Mouse (Mus musculus) midbrain, embryonic 13.5 days (tissue): Measurements from ENCODE around the gene Liph. TPM values are rescaled to one million over a fixed set of nuclear protein-coding genes. Genes with fewer than 3 reads are reported as not detected.
"Not testable (repeated sequence)": the region's sequence is repeated elsewhere in the genome, so short reads cannot be mapped to it uniquely, and the experiment has no call there.

Source experiments
- ATAC-seq: fragments of 200-750 bp; cut with Nextera tagmentation; 2 replicates; pipeline ENCODE4 v1.8.0; 2017; ENCODE audit warnings: mild to moderate bottlenecking, moderate TSS enrichment, moderate library complexity
- H3K27ac ChIP-seq: fragments of 300-500 bp; sonication (generic); 2 replicates; pipeline ENCODE4 v1.5.1; 2015; ENCODE audit warnings: inconsistent platforms, mild to moderate bottlenecking, moderate library complexity
- H3K27me3 ChIP-seq: fragments of 300-500 bp; sonication (generic); 2 replicates; pipeline ENCODE4 v1.6.1; 2015; ENCODE audit warnings: mild to moderate bottlenecking, inconsistent platforms
- H3K36me3 ChIP-seq: fragments of 300-500 bp; sonication (generic); 2 replicates; pipeline ENCODE4 v1.6.1; 2015; ENCODE audit warnings: mild to moderate bottlenecking, inconsistent platforms
- H3K4me1 ChIP-seq: fragments of 300-500 bp; sonication (generic); replicated peaks from 2 replicates; pipeline ENCODE4 v1.6.1; 2015; ENCODE audit warnings: inconsistent platforms
- H3K4me2 ChIP-seq: fragments of 300-500 bp; sonication (generic); replicated peaks from 2 replicates; pipeline ENCODE4 v1.6.1; 2015; ENCODE audit warnings: moderate library complexity, mild to moderate bottlenecking, inconsistent platforms
- H3K4me3 ChIP-seq: fragments of 300-500 bp; sonication (generic); replicated peaks from 2 replicates; pipeline ENCODE4 v1.5.1; 2015; ENCODE audit warnings: mild to moderate bottlenecking, inconsistent platforms
- H3K9ac ChIP-seq: fragments of 300-500 bp; sonication (generic); replicated peaks from 2 replicates; pipeline ENCODE4 v1.6.1; 2015; ENCODE audit warnings: mild to moderate bottlenecking, inconsistent platforms
- H3K9me3 ChIP-seq: fragments of 300-500 bp; sonication (generic); 2 replicates; pipeline ENCODE4 v1.6.1; 2016; ENCODE audit warnings: mild to moderate bottlenecking, inconsistent platforms
- WGBS: fragments of 180-500 bp; shearing (Covaris S2); methylation state at CpG from one replicate; pipeline ENCODE4 v1.1.7; 2015; 5-methylcytosine and 5-hydroxymethylcytosine counted together
- polyA plus RNA-seq: library from polyadenylated mRNA; unstranded; fragments of >200 nt; fragmentation: Nextera tagmentation; extraction: Ambion mirVana; gene quantifications from 2 replicates; pipeline ENCODE4 v1.2.1, GENCODE M21; 2015

The Liph gene
- polyA plus RNA-seq, 1 experiment from 2014 or later, result 0.20 TPM

GRCm38 (mm10) chr16:21998061-21998460, 2.6 kb upstream of the Liph start:
- Histone ChIP-seq H3K4me2 (no peak overlapping the region), H3K4me1 (peaks cover 7% of the 10 kb centered on the region), H3K36me3 (no peaks in the 10 kb centered on the region), H3K27me3 (0 out of 2 replicates have a peak, but pooled peaks cover 7% of the 10 kb centered on the region), H3K4me3 (no peak overlapping the region), H3K9me3 (no peaks in the 10 kb centered on the region), H3K27ac (no peak overlapping the region), H3K9ac (no peak overlapping the region)
- no peak for ATAC-seq
- 88% methylated on average over 5 of the region's 5 CpGs for WGBS

GRCm38 (mm10) chr16:21996881-21997641, 1.6 kb upstream of the Liph start:
- H3K36me3 ChIP-seq, result no peaks in the 10 kb centered on the region
- ATAC-seq, result no peak
- no peak overlapping the region for H3K27ac ChIP-seq
- 64% methylated on average over 5 of the region's 5 CpGs for WGBS
- 0 out of 2 replicates have a peak, but pooled peaks cover 7% of the 10 kb centered on the region for H3K27me3 ChIP-seq
- no peak overlapping the region for H3K4me3 ChIP-seq
- H3K9me3 ChIP-seq, result no peaks in the 10 kb centered on the region
- H3K4me2 ChIP-seq, result no peak overlapping the region
- H3K4me1 ChIP-seq, result peaks cover 7% of the 10 kb centered on the region
- no peak overlapping the region for H3K9ac ChIP-seq

GRCm38 (mm10) chr16:21996402-21996801, 939 bp upstream of the Liph start:
- Histone ChIP-seq H3K4me1 (peaks cover 7% of the 10 kb centered on the region), H3K27me3 (0 out of 2 replicates have a peak, but pooled peaks cover 7% of the 10 kb centered on the region), H3K9me3 (no peaks in the 10 kb centered on the region), H3K27ac (no peak overlapping the region), H3K4me3 (no peak overlapping the region), H3K9ac (no peak overlapping the region), H3K36me3 (no peaks in the 10 kb centered on the region), H3K4me2 (no peak overlapping the region)
- WGBS, result 77% methylated on average over 4 of the region's 4 CpGs
- ATAC-seq, result no peak

- 92% methylated on average over 2 of the region's 2 CpGs for WGBS
Measured at GRCm38 (mm10) chr16:21991774-21992173, 3.7 kb downstream of the Liph start.

GRCm38 (mm10) chr16:21990893-21991292, 4.6 kb downstream of the Liph start:
- not testable (repeated sequence) for H3K4me3 ChIP-seq, H3K27ac ChIP-seq, H3K9me3 ChIP-seq, H3K36me3 ChIP-seq, H3K4me1 ChIP-seq, H3K27me3 ChIP-seq, ATAC-seq, H3K9ac ChIP-seq, H3K4me2 ChIP-seq

More at GRCm38 (mm10) chr16:21991774-21992173, 3.7 kb downstream of the Liph start:
- Histone ChIP-seq H3K9me3 (no peaks in the 10 kb centered on the region), H3K4me3 (no peak overlapping the region), H3K4me1 (peaks cover 7% of the 10 kb centered on the region), H3K36me3 (no peaks in the 10 kb centered on the region), H3K4me2 (no peak overlapping the region), H3K27ac (no peak overlapping the region), H3K9ac (no peak overlapping the region), H3K27me3 (0 out of 2 replicates have a peak, but pooled peaks cover 7% of the 10 kb centered on the region)
- ATAC-seq, result no peak

GRCm38 (mm10) chr16:21987956-21988355, 7.5 kb downstream of the Liph start:
- H3K4me1 ChIP-seq, result no peaks in the 10 kb centered on the region
- H3K4me3 ChIP-seq, result no peak overlapping the region
- H3K9ac ChIP-seq, result no peak overlapping the region
- no peaks in the 10 kb centered on the region for H3K36me3 ChIP-seq
- no peaks in the 10 kb centered on the region for H3K9me3 ChIP-seq
- H3K27ac ChIP-seq, result no peak overlapping the region
- no peaks in the 10 kb centered on the region for H3K27me3 ChIP-seq
- no peak for ATAC-seq
- no peak overlapping the region for H3K4me2 ChIP-seq
- WGBS, result 79% methylated on average over 5 of the region's 5 CpGs

- no peaks in the 10 kb centered on the region for H3K36me3 ChIP-seq
- no peaks in the 10 kb centered on the region for H3K27me3 ChIP-seq
- no peak overlapping the region for H3K4me3 ChIP-seq
- 53% methylated on average over 3 of the region's 3 CpGs for WGBS
- H3K4me2 ChIP-seq, result no peak overlapping the region
- H3K27ac ChIP-seq, result no peak overlapping the region
- H3K9me3 ChIP-seq, result no peaks in the 10 kb centered on the region
- no peak overlapping the region for H3K9ac ChIP-seq
- no peak for ATAC-seq
- H3K4me1 ChIP-seq, result no peaks in the 10 kb centered on the region
Measured at GRCm38 (mm10) chr16:21986191-21986590, 9.3 kb downstream of the Liph start.

- WGBS, result 87% methylated on average over 12 of the region's 12 CpGs
- no peak for ATAC-seq
Measured at GRCm38 (mm10) chr16:21984091-21984490, 11.4 kb downstream of the Liph start.

GRCm38 (mm10) chr16:21983581-21983980, 11.9 kb downstream of the Liph start:
- no peaks in the 10 kb centered on the region for H3K9me3 ChIP-seq
- no peak overlapping the region for H3K4me2 ChIP-seq
- no peak overlapping the region for H3K4me3 ChIP-seq
- no peak overlapping the region for H3K27ac ChIP-seq
- ATAC-seq, result no peak
- H3K27me3 ChIP-seq, result no peaks in the 10 kb centered on the region
- WGBS, result 92% methylated on average over 4 of the region's 4 CpGs
- H3K9ac ChIP-seq, result no peak overlapping the region
- no peaks in the 10 kb centered on the region for H3K36me3 ChIP-seq
- no peaks in the 10 kb centered on the region for H3K4me1 ChIP-seq

More at GRCm38 (mm10) chr16:21984091-21984490, 11.4 kb downstream of the Liph start:
- H3K36me3 ChIP-seq, result no peaks in the 10 kb centered on the region
- no peak overlapping the region for H3K27ac ChIP-seq
- H3K4me3 ChIP-seq, result no peak overlapping the region
- no peaks in the 10 kb centered on the region for H3K4me1 ChIP-seq
- no peak overlapping the region for H3K9ac ChIP-seq
- no peaks in the 10 kb centered on the region for H3K27me3 ChIP-seq
- no peak overlapping the region for H3K4me2 ChIP-seq
- H3K9me3 ChIP-seq, result no peaks in the 10 kb centered on the region

GRCm38 (mm10) chr16:21983146-21983545, 12.3 kb downstream of the Liph start:
- WGBS, result 94% methylated on average over 9 of the region's 9 CpGs
- H3K27ac ChIP-seq, result no peak overlapping the region

GRCm38 (mm10) chr16:21977347-21977746, 18.1 kb downstream of the Liph start:
- Histone ChIP-seq H3K4me2 (no peak overlapping the region), H3K27me3 (no peaks in the 10 kb centered on the region), H3K36me3 (no peaks in the 10 kb centered on the region), H3K4me3 (no peak overlapping the region), H3K4me1 (peaks cover 8% of the 10 kb centered on the region), H3K9ac (no peak overlapping the region), H3K27ac (no peak overlapping the region), H3K9me3 (no peaks in the 10 kb centered on the region)
- WGBS, result 72% methylated on average over 5 of the region's 5 CpGs
- ATAC-seq, result no peak

More at GRCm38 (mm10) chr16:21983146-21983545, 12.3 kb downstream of the Liph start:
- Histone ChIP-seq H3K36me3 (no peaks in the 10 kb centered on the region), H3K4me1 (no peaks in the 10 kb centered on the region), H3K9me3 (no peaks in the 10 kb centered on the region), H3K27me3 (no peaks in the 10 kb centered on the region), H3K4me2 (no peak overlapping the region), H3K4me3 (no peak overlapping the region), H3K9ac (no peak overlapping the region)
- no peak for ATAC-seq

- H3K36me3 ChIP-seq, result no peaks in the 10 kb centered on the region
- H3K27me3 ChIP-seq, result no peaks in the 10 kb centered on the region
- H3K4me3 ChIP-seq, result peak overlapping the region; percentile 15
- peaks cover 8% of the 10 kb centered on the region for H3K4me1 ChIP-seq
- H3K4me2 ChIP-seq, result peak overlapping the region; percentile 45
- WGBS, result 2% methylated on average over 16 of the region's 16 CpGs
- H3K27ac ChIP-seq, result no peak overlapping the region
- ATAC-seq, result no peak
- no peaks in the 10 kb centered on the region for H3K9me3 ChIP-seq
- peak overlapping the region; percentile 40; the same call in 1 of the 2 replicates for H3K9ac ChIP-seq
Measured at GRCm38 (mm10) chr16:21976203-21976602, 19.3 kb downstream of the Liph start.
